Mouse (Mus musculus): ENCODE results near the gene Oscar.

GRCm38 (mm10) chr7:3611006-3611405, 5.0 kb downstream of the Oscar start:
- TF ChIP-seq CTCF (IDR thresholded peaks at IDR 0.05; ENCODE audit: control insufficient read depth, insufficient read depth, low read length), result no peak
- no peak for TF ChIP-seq POLR2A (IDR thresholded peaks at IDR 0.05; ENCODE audit: borderline replicate concordance, control insufficient read depth, low read depth, low read length)

Data from bone marrow, adult 2 months (tissue).